Mouse (Mus musculus) megakaryocyte, embryonic 14.5 days (primary cell): ENCODE measurements around the gene St6gal1.

Source experiments
- FLI1 ChIP-seq: IDR thresholded peaks from 2 replicates; pipeline ENCODE4 v1.6.1; 2012; ENCODE audit warnings: low read length, inconsistent platforms, mixed read lengths
- GATA1 ChIP-seq: IDR thresholded peaks from 3 replicates; pipeline ENCODE4 v1.6.1; 2012; ENCODE audit warnings: mixed read lengths, low read length, inconsistent platforms, borderline replicate concordance

- TF ChIP-seq GATA1, result no peak
- no peak for TF ChIP-seq FLI1
Observed at GRCm38 (mm10) chr16:23374068-23374467, 149.5 kb downstream of the St6gal1 start.
